Mouse (Mus musculus) left cerebral cortex, adult 2 months (tissue): ENCODE results near the gene Gatad2b. TPM values are rescaled to one million over a fixed set of nuclear protein-coding genes. Genes with fewer than 3 reads are reported as not detected.
"Not testable (repeated sequence)": the region's sequence is repeated elsewhere in the genome, so short reads cannot be mapped to it uniquely, and the experiment has no call there.

ENCODE experiments used
- DNase-seq, 2 experiments: peaks; one replicate each; pipeline ENCODE4 v3.0.0; 2021 to 2022; ENCODE audit warnings: low spot score in 2 of 2, mixed read lengths in 1 of 2; ENCODE audit errors: extremely low spot score in 1 of 2
- H3K27ac ChIP-seq: fragments of 200-600 bp; 2 replicates; pipeline ENCODE4 v1.8.1; 2022
- H3K4me3 ChIP-seq: fragments of 200-600 bp; 2 replicates; pipeline ENCODE4 v1.8.1; 2022
- CTCF ChIP-seq: fragments of 200-600 bp; IDR thresholded peaks from 2 replicates; pipeline ENCODE4 v1.8.1; 2022; ENCODE audit warnings: antibody characterized with exemption, mild to moderate bottlenecking, moderate library complexity
- intact Hi-C: fragments of 180-260 bp; cut with DNase I; formaldehyde crosslinking; loops from one replicate; pipeline ENCODE4 v1.15.1; 2025
- long read RNA-seq, 2 experiments: library from polyadenylated mRNA; stranded (forward); transcript quantifications; one replicate each; pipeline ENCODE4 v2.0.0; 2021; ENCODE audit warnings: borderline mapping rate in 2 of 2
- total RNA-seq, 2 experiments: library from RNA; stranded (reverse); gene quantifications; 2 replicates each; pipeline ENCODE4 v1.2.3; 2021

Gene Gatad2b
- total RNA-seq, result 100 to 1,000 TPM in 1 of 2 experiments, 10 to 100 TPM in 1; 93.5 to 103 TPM
- long read RNA-seq, experiment 1, partial matches to known transcripts, result 0 of 3 reads
- long read RNA-seq, experiment 1, other reads (novel, unspliced or antisense), result 3 of 3 reads
- long read RNA-seq, experiment 2, result 0 reads

- TF ChIP-seq CTCF, result no peak
- Histone ChIP-seq H3K27ac (peak within 1 kb of the TSS; percentile 97), H3K4me3 (peak within 1 kb of the TSS; percentile 62)
- peak; percentile 98 to 99 for DNase-seq
- intact Hi-C loops, result loop anchor here (2.0 to 10.0 kb wide), 3 partner anchors 28 to 182 kb away; partner anchors contain the start of genes Dennd4b and Ilf2
These were observed at the start of gene Gatad2b for GRCm38 (mm10) chr3:90292345-90293275. Gene Gatad2b, plus strand, starts transcription at chr3:90293178.

- no peak overlapping the region for H3K27ac ChIP-seq
- no peak overlapping the region for H3K4me3 ChIP-seq
- intact Hi-C loops, result no loop called here
- DNase-seq, result no peak
- TF ChIP-seq CTCF, result no peak
These were observed 47.6 kb upstream of the Gatad2b start for GRCm38 (mm10) chr3:90245406-90245805.

DNA sequence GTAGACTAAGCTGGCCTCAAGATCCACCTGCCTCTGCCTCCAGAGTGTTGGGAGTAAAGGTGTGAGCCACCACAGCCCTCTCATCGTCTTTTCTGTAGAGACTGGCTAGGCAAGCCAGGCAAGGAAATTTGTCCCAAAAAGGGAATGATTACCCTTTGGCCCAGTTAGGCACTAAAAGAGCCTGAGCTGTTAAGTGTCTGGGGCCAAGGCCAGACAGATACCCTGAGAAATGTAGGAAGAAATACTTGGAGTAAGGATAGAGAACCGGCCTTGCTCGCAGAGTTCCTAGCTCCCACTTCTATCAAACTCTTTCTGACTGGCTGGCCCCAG is 45.4 kb upstream of the Gatad2b start:
- peak overlapping the region; percentile 91 for H3K27ac ChIP-seq
- H3K4me3 ChIP-seq, result peak overlapping the region; percentile 91
- TF ChIP-seq CTCF, result peak; percentile 14
- intact Hi-C loops, result no loop called here
- no peak for DNase-seq

DNA sequence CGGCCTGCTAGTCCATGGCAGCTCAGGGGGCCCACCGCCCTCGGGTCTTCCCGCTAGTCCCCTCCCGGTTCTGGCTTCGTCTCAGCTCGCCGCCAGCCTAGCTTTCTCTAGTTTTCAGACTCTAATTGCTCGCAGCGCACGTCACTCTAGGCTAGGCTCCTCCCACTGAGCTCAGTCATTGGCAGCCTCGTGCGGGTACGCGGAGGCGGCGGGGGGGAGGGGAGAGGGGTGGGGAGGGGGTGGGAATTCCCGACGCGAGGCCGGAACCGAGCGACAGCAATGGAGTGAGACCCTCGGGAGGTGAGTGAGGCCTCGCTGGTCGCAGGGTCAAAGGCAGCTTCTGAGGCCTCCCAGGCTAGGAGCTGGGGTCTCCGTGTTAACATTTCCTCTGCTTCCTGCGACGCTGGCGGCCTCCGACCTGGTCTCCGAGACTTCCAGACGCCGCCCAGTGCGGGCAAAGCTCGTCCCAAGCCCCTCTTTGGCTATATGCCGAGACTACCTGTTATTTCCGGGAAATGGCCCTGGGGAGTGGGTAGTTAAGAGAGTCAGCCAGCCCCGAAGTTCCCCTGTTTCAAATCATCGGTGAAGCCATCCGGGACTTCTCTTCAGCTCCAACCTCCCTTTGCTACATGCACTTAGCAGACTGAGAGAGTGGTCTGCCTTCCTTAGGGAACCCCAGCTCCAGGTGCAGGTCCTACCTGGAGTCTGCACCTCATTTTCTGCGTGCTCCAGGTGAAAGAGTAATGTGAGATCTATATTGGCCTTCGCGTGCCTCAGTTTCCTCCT is 44.8 kb upstream of the Gatad2b start, which contains the start of gene Slc39a1:
Gene Slc39a1, plus strand, starts transcription at position 213 of the 786 bp plus-strand sequence.
- intact Hi-C loops, result loop anchor here (2.0 kb wide), 1 partner anchor 17 kb away; the partner anchor contains the start of gene Jtb
- no peak for TF ChIP-seq CTCF

GRCm38 (mm10) chr3:90248746-90249100 is 44.3 kb upstream of the Gatad2b start:
- DNase-seq, result peak in 1 of 2 experiments; percentile 18
- H3K27ac ChIP-seq, result peak overlapping the region; percentile 91
- peak overlapping the region; percentile 91 for H3K4me3 ChIP-seq
- no peak for TF ChIP-seq CTCF
- intact Hi-C loops, result loop anchor here (2.0 kb wide), 1 partner anchor 18 kb away; the partner anchor contains the start of gene Jtb

More for the DNA sequence above, 44.8 kb upstream of the Gatad2b start, which contains the start of gene Slc39a1:
- peak within 1 kb of the TSS; percentile 91 for H3K4me3 ChIP-seq
- H3K27ac ChIP-seq, result peak within 1 kb of the TSS; percentile 91
- peak; percentile 88 to 90 for DNase-seq

GRCm38 (mm10) chr3:90250791-90251190 is 42.2 kb upstream of the Gatad2b start:
- no peak for TF ChIP-seq CTCF
- H3K27ac ChIP-seq, result no peak overlapping the region
- H3K4me3 ChIP-seq, result no peak overlapping the region
- intact Hi-C loops, result no loop called here
- no peak for DNase-seq

GRCm38 (mm10) chr3:90251731-90252226 is 41.2 kb upstream of the Gatad2b start:
- DNase-seq, H3K4me3 ChIP-seq, intact Hi-C loops: not testable (repeated sequence)
- H3K27ac ChIP-seq, result peak overlapping the region; percentile 24; the same call in 1 of the 2 replicates

- H3K27ac ChIP-seq, H3K4me3 ChIP-seq, intact Hi-C loops, DNase-seq: not testable (repeated sequence)
These were observed 40.3 kb upstream of the Gatad2b start for GRCm38 (mm10) chr3:90252659-90253058.

GRCm38 (mm10) chr3:90253174-90253573 is 39.8 kb upstream of the Gatad2b start:
- H3K4me3 ChIP-seq, intact Hi-C loops, H3K27ac ChIP-seq, DNase-seq: not testable (repeated sequence)

DNA sequence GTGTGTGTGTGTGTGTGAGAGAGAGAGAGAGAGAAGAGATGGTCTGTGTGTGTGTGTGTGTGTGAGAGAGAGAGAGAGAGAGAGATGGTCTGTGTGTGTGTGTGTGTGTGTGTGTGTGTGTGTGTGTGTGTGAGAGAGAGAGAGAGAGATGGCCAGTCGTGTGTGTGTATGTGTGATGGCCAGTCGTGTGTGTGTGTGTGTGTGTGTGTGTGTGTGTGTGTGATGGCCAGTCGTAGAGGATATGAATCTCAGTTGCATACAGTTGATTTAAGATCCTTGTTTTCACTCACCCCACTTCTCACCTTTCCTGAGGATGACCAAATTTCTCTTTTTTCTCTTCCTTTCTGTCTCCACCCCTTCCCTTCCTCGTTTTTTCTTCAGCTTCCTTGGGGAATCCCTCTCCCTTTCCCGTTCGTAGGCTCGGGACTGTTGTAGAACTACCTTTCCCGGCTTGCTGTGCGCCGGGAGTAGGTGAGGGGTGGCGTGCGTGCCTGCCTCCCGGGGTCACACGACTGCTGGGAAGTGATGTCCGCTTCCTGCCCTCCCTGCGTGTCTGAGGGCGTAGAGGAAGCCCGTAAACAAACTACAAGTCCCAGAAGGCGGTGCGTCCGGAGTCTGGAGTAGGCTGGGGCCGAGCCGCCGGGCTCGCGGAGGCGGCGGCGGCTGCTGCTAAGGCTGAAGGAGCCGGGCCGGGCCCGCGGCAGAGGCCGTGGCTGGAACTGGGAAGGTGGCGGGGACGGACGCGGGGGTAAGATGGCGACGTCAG is 39.1 kb upstream of the Gatad2b start, which contains the start of gene Crtc2:
Gene Crtc2, plus strand, starts transcription at position 511 of the 766 bp plus-strand sequence.
- TF ChIP-seq CTCF, result no peak
- intact Hi-C loops, result no loop called here
- Histone ChIP-seq H3K27ac (peak within 1 kb of the TSS; percentile 89), H3K4me3 (peak within 1 kb of the TSS; percentile 96)
- peak; percentile 94 to 97 for DNase-seq
